Mouse (Mus musculus) lung, adult 2 months (tissue): ENCODE results near the gene Defb48.

Experiments used
- CTCF ChIP-seq: fragments of 200-500 bp; IDR thresholded peaks from 2 replicates; pipeline ENCODE4 v1.5.1; 2011; ENCODE audit warnings: mild to moderate bottlenecking, low read length, control low read depth; ENCODE audit not compliant: insufficient read depth
- POLR2A ChIP-seq: fragments of 200-500 bp; IDR thresholded peaks from 2 replicates; pipeline ENCODE4 v1.6.1; 2011; ENCODE audit warnings: low read depth, mild to moderate bottlenecking, control low read depth, low read length, borderline replicate concordance; ENCODE audit errors: extremely low read depth

DNA sequence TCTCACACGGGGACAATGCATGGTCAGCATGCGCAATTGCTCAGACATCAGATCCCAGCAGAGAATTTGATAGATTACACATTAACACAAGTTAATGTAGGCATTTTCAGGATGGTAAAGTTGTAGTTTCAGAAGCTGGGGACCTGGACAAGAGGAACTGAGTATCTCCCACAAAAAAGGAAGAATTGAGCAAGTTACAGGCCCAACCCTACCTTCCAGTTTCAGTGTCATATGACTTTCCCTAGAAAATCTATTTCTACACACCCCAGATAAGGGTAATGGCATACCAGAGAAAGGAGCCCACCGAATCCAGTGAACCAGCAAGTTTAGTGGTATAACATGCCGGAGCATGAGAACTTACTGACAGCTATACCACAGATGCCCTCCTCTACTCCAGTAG, 20.7 kb downstream of the Defb48 start:
- TF ChIP-seq CTCF (no peak), POLR2A (no peak)
